Mouse (Mus musculus) megakaryocyte, embryonic 14.5 days (primary cell): Measurements from ENCODE around the gene Tvp23a.

ENCODE experiments used
- FLI1 ChIP-seq: IDR thresholded peaks from 2 replicates; pipeline ENCODE4 v1.6.1; 2012; ENCODE audit warnings: low read length, inconsistent platforms, mixed read lengths
- GATA1 ChIP-seq: IDR thresholded peaks from 3 replicates; pipeline ENCODE4 v1.6.1; 2012; ENCODE audit warnings: mixed read lengths, low read length, inconsistent platforms, borderline replicate concordance

- TF ChIP-seq GATA1: no peak
- no peak for TF ChIP-seq FLI1
Observed at GRCm38 (mm10) chr16:10431911-10432310, 15.3 kb downstream of the Tvp23a start.
